Mouse (Mus musculus) CH12.LX (cell line): ENCODE measurements around the gene Add1. TPM values are rescaled to one million over a fixed set of nuclear protein-coding genes. Genes with fewer than 3 reads are reported as not detected.

Experiments used
- DNase-seq: peaks from one replicate; pipeline ENCODE4 v3.0.0-alpha.2; 2013; ENCODE audit errors: extremely low read depth
- H3K27ac ChIP-seq: 2 replicates; pipeline ENCODE4 v1.5.1; 2012; ENCODE audit warnings: low read depth, mild to moderate bottlenecking, control low read depth, moderate library complexity; ENCODE audit not compliant: insufficient read depth
- H3K27me3 ChIP-seq: replicated peaks from 2 replicates; pipeline ENCODE3; 2012; ENCODE audit warnings: inconsistent platforms
- H3K36me3 ChIP-seq, 2 experiments: replicated peaks in 1 of 2; 2 replicates each; pipeline versions ENCODE3 to v1.6.1; 2012; ENCODE audit warnings: inconsistent platforms in 1 of 2, low read length in 1 of 2, mild to moderate bottlenecking in 1 of 2, mixed read lengths in 1 of 2, moderate library complexity in 1 of 2; ENCODE audit not compliant: control insufficient read depth in 1 of 2, insufficient read depth in 1 of 2
- H3K4me1 ChIP-seq, 2 experiments: 2 replicates each; pipeline ENCODE4 v1.6.1; 2012; ENCODE audit warnings: inconsistent platforms in 1 of 2, moderate library complexity in 1 of 2; ENCODE audit not compliant: insufficient read depth in 2 of 2, control insufficient read depth in 1 of 2
- H3K4me2 ChIP-seq: 2 replicates; pipeline ENCODE4 v1.6.1; 2012; ENCODE audit warnings: low read depth, mild to moderate bottlenecking, control low read depth; ENCODE audit not compliant: poor library complexity, insufficient read depth, severe bottlenecking
- H3K4me3 ChIP-seq, 3 experiments: fragments of 150-350 bp in 1 of 3; sonication (generic) in 1 of 3; replicated peaks in 1 of 3; 2 replicates each; pipeline versions ENCODE3 to v1.5.1; 2011 to 2012; ENCODE audit warnings: low read depth in 2 of 3, low read length in 2 of 3, mild to moderate bottlenecking in 2 of 3, moderate library complexity in 2 of 3, control low read depth in 1 of 3, improper control_type of control experiment in 1 of 3, inconsistent platforms in 1 of 3, mixed read lengths in 1 of 3; ENCODE audit not compliant: poor library complexity in 1 of 3
- H3K79me2 ChIP-seq: replicated peaks from 2 replicates; pipeline ENCODE4 v1.6.1; 2012; ENCODE audit warnings: mild to moderate bottlenecking, moderate library complexity; ENCODE audit not compliant: control insufficient read depth, poor library complexity, insufficient read depth, severe bottlenecking; ENCODE audit errors: extremely low read depth
- H3K9ac ChIP-seq: 2 replicates; pipeline ENCODE4 v1.6.1; 2012; ENCODE audit warnings: low read depth, mild to moderate bottlenecking, control low read depth, moderate library complexity; ENCODE audit not compliant: insufficient read depth
- H3K9me3 ChIP-seq: replicated peaks from 2 replicates; pipeline ENCODE3; 2012; ENCODE audit warnings: low read length, inconsistent platforms, mixed read lengths
- BHLHE40 ChIP-seq: IDR thresholded peaks from 2 replicates; pipeline ENCODE4 v1.6.1; 2011; ENCODE audit warnings: mild to moderate bottlenecking, low read depth, low read length, improper control_type of control experiment
- CHD1 ChIP-seq: IDR thresholded peaks from 2 replicates; pipeline ENCODE4 v1.6.1; 2012; ENCODE audit warnings: low read depth, low read length, improper control_type of control experiment, inconsistent platforms
- CHD2 ChIP-seq: IDR thresholded peaks from 2 replicates; pipeline ENCODE4 v1.6.1; 2011; ENCODE audit warnings: low read length, improper control_type of control experiment
- E2F4 ChIP-seq: IDR thresholded peaks from 2 replicates; pipeline ENCODE4 v1.6.1; 2011; ENCODE audit warnings: low read depth, low read length, improper control_type of control experiment; ENCODE audit not compliant: insufficient replicate concordance
- EP300 ChIP-seq: IDR thresholded peaks from 2 replicates; pipeline ENCODE4 v1.6.1; 2011; ENCODE audit warnings: low read length, improper control_type of control experiment
- ETS1 ChIP-seq: conservative IDR thresholded peaks from 2 replicates; pipeline ENCODE4 v1.6.1; 2012; ENCODE audit warnings: low read depth, mild to moderate bottlenecking, inconsistent platforms, low read length, improper control_type of control experiment, moderate library complexity
- GABPA ChIP-seq: IDR thresholded peaks from 2 replicates; pipeline ENCODE4 v1.6.1; 2012; ENCODE audit warnings: low read depth, low read length, improper control_type of control experiment, inconsistent platforms; ENCODE audit not compliant: insufficient replicate concordance
- HCFC1 ChIP-seq: IDR thresholded peaks from 2 replicates; pipeline ENCODE4 v1.6.1; 2012; ENCODE audit warnings: low read depth, mild to moderate bottlenecking, inconsistent platforms, low read length, improper control_type of control experiment
- IRF4 ChIP-seq: IDR thresholded peaks from 2 replicates; pipeline ENCODE4 v1.6.1; 2014; ENCODE audit warnings: low read depth, mild to moderate bottlenecking, inconsistent platforms, low read length, improper control_type of control experiment
- JUN ChIP-seq: IDR thresholded peaks from 2 replicates; pipeline ENCODE4 v1.6.1; 2011; ENCODE audit warnings: low read depth, mild to moderate bottlenecking, low read length, improper control_type of control experiment, moderate library complexity; ENCODE audit not compliant: insufficient read depth
- JUND ChIP-seq: conservative IDR thresholded peaks from 2 replicates; pipeline ENCODE4 v1.6.1; 2011; ENCODE audit warnings: low read depth, low read length, improper control_type of control experiment
- MAX ChIP-seq: IDR thresholded peaks from 2 replicates; pipeline ENCODE4 v1.6.1; 2011; ENCODE audit warnings: low read length, improper control_type of control experiment
- MAZ ChIP-seq: IDR thresholded peaks from 2 replicates; pipeline ENCODE4 v1.6.1; 2012; ENCODE audit warnings: low read depth, mild to moderate bottlenecking, inconsistent platforms, low read length, improper control_type of control experiment, moderate library complexity
- MEF2A ChIP-seq: IDR thresholded peaks from 2 replicates; pipeline ENCODE4 v1.6.1; 2014; ENCODE audit warnings: low read depth, mild to moderate bottlenecking, inconsistent platforms, low read length, improper control_type of control experiment, borderline replicate concordance
- MYC ChIP-seq: IDR thresholded peaks from 2 replicates; pipeline ENCODE4 v1.6.1; 2011; ENCODE audit warnings: low read depth, mild to moderate bottlenecking, improper control_type of control experiment, low read length
- PAX5 ChIP-seq: IDR thresholded peaks from 2 replicates; pipeline ENCODE4 v1.6.1; 2012; ENCODE audit warnings: low read length, inconsistent platforms, mixed read lengths
- POLR2A ChIP-seq: IDR thresholded peaks from 2 replicates; pipeline ENCODE4 v1.6.1; 2011; ENCODE audit warnings: low read depth, mild to moderate bottlenecking, improper control_type of control experiment, low read length
- POLR2AphosphoS2 ChIP-seq: IDR thresholded peaks from 2 replicates; pipeline ENCODE4 v1.6.1; 2011; ENCODE audit warnings: low read depth, low read length, improper control_type of control experiment
- RAD21 ChIP-seq: IDR thresholded peaks from 2 replicates; pipeline ENCODE4 v1.6.1; 2011; ENCODE audit warnings: low read depth, mild to moderate bottlenecking, low read length, improper control_type of control experiment, moderate library complexity
- SMC3 ChIP-seq: IDR thresholded peaks from 2 replicates; pipeline ENCODE4 v1.6.1; 2011; ENCODE audit warnings: low read depth, low read length, improper control_type of control experiment
- TBP ChIP-seq: conservative IDR thresholded peaks from 2 replicates; pipeline ENCODE4 v1.6.1; 2011; ENCODE audit warnings: low read depth, low read length, improper control_type of control experiment
- UBTF ChIP-seq: IDR thresholded peaks from 2 replicates; pipeline ENCODE4 v1.6.1; 2012; ENCODE audit warnings: low read depth, mild to moderate bottlenecking, inconsistent platforms, low read length, improper control_type of control experiment, moderate library complexity
- USF2 ChIP-seq: conservative IDR thresholded peaks from 2 replicates; pipeline ENCODE4 v1.6.1; 2011; ENCODE audit warnings: low read depth, low read length, improper control_type of control experiment
- ZC3H11A ChIP-seq: IDR thresholded peaks from 2 replicates; pipeline ENCODE4 v1.6.1; 2012; ENCODE audit warnings: low read depth, mild to moderate bottlenecking, inconsistent platforms, low read length, improper control_type of control experiment
- ZMIZ1 ChIP-seq: IDR thresholded peaks from 2 replicates; pipeline ENCODE4 v1.6.1; 2012; ENCODE audit warnings: low read depth, mild to moderate bottlenecking, inconsistent platforms, low read length, improper control_type of control experiment
- dilution Hi-C: fragments of 300-500 bp; cut with MboI; formaldehyde crosslinking; loops from 2 replicates; pipeline ENCODE4 v1.14.3; 2020; ENCODE audit warnings: low sequenced_read_pairs; ENCODE audit not compliant: extremely low pct_unique_long_range_greater_than_20kb, extremely low pct_ligation_motif_present
- in situ Hi-C: fragments of 300-500 bp; cut with MboI; formaldehyde crosslinking; loops from 3 replicates; pipeline ENCODE4 v1.14.3; 2019; ENCODE audit warnings: low sequenced_read_pairs, low pct_ligation_motif_present, low pct_unique_long_range_greater_than_20kb, mixed read lengths
- polyA plus RNA-seq: library from polyadenylated mRNA; unstranded; fragments of >175 nt; gene quantifications from 2 replicates; pipeline ENCODE4 v1.2.1, GENCODE M21; 2012; ENCODE audit warnings: low read depth; ENCODE audit not compliant: insufficient read length
- total RNA-seq, 2 experiments: library from RNA; depleted of rRNA; stranded (reverse); fragments of 300-350 nt in 1 of 2; fragments of >200 nt in 1 of 2; gene quantifications; 2 replicates each; pipeline ENCODE4 v1.2.3; 2012 to 2014

Gene Add1
- total and polyA plus RNA-seq, 3 experiments = 28.1 to 46.0 (median 45.0) TPM

DNA sequence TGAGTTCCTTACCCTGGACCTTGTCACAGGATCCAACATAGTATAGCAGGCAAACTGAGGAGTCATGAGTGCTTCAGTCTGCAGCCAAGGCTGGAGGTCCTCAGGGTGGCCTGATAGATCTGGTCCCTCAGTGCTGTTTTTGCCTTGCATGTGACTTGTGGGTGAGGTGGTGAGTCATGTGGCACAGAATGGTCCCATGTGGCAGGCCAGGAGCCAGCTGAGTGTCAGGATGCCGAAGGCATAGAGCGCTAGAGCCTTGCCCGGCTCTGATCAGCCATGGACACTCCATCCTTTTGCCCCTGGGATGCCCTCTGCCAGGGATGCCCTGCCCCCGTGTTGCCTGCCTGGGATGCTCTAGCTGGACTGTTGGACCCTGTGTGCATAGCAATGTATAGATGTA, 21.6 kb upstream of the Add1 start:
- H3K9me3 ChIP-seq = no peaks in the 10 kb centered on the region
- H3K27me3 ChIP-seq = no peaks in the 10 kb centered on the region
- H3K36me3 ChIP-seq = peaks cover 47 to 82% of the 10 kb centered on the region in 2 experiments
- H3K4me1 ChIP-seq = peaks cover 0 to 4% of the 10 kb centered on the region in 2 experiments; a peak in 1 of 4 replicates
- TF ChIP-seq PAX5 (no peak), CHD2 (no peak), EP300 (no peak), ZMIZ1 (no peak)
- dilution Hi-C loops = no loop called here
- no peak for DNase-seq
- in situ Hi-C loops = no loop called here
- no peaks in the 10 kb centered on the region for H3K79me2 ChIP-seq
- no peak overlapping the region for H3K27ac ChIP-seq
- no peak overlapping the region for H3K4me3 ChIP-seq
- H3K4me2 ChIP-seq = no peak overlapping the region
- H3K9ac ChIP-seq = no peak overlapping the region

GRCm38 (mm10) chr5:34563854-34564253, 9.6 kb upstream of the Add1 start:
- H3K9me3 ChIP-seq = no peaks in the 10 kb centered on the region
- in situ Hi-C loops (no loop called here), dilution Hi-C loops (no loop called here)
- no peak overlapping the region for H3K27ac ChIP-seq
- no peaks in the 10 kb centered on the region for H3K27me3 ChIP-seq
- no peaks in the 10 kb centered on the region for H3K79me2 ChIP-seq
- H3K36me3 ChIP-seq = peaks cover 38 to 62% of the 10 kb centered on the region in 2 experiments
- no peak overlapping the region for H3K4me2 ChIP-seq
- no peak overlapping the region for H3K4me3 ChIP-seq
- H3K9ac ChIP-seq = no peak overlapping the region
- no peak for DNase-seq
- TF ChIP-seq JUND (no peak), POLR2A (no peak), SMC3 (no peak), CHD2 (no peak), MYC (no peak), MEF2A (no peak), POLR2AphosphoS2 (no peak), RAD21 (no peak), UBTF (no peak), JUN (no peak), CHD1 (no peak), BHLHE40 (no peak), ETS1 (no peak)
- H3K4me1 ChIP-seq = peaks cover 2 to 4% of the 10 kb centered on the region in 2 experiments; a peak in 2 of 4 replicates

DNA sequence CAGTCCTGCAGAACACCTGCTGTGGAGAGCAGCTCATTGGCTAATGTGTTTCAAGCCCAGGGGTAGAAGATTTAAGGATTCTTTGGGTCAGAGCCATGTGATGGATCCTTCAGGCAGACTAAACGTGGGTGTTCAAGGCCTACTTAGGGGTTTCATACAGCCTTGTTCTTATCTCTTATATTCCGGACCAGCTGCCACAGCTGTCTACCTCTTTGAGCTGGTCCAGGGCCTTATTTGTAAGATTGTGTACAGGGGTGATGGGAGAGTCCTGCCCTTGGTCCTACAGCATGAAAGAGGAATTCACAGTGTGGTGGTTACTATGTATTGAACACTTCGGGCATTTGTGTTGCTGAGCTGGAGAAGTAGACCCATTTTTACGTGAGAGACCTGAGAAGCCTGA, 9.2 kb upstream of the Add1 start:
- in situ Hi-C loops (no loop called here), dilution Hi-C loops (no loop called here)
- Histone ChIP-seq H3K4me2 (no peak overlapping the region), H3K9me3 (no peaks in the 10 kb centered on the region), H3K79me2 (no peaks in the 10 kb centered on the region), H3K27me3 (no peaks in the 10 kb centered on the region), H3K4me3 (no peak overlapping the region), H3K9ac (no peak overlapping the region), H3K36me3 (peaks cover 33 to 57% of the 10 kb centered on the region in 2 experiments), H3K27ac (no peak overlapping the region), H3K4me1 (peaks cover 2 to 4% of the 10 kb centered on the region in 2 experiments; a peak in 2 of 4 replicates)
- TF ChIP-seq USF2 (no peak), CHD2 (no peak), MAZ (no peak), IRF4 (no peak), ZC3H11A (no peak), HCFC1 (no peak), MAX (no peak), ETS1 (no peak), TBP (no peak), EP300 (no peak), E2F4 (no peak), GABPA (no peak), PAX5 (no peak), CHD1 (no peak)
- no peak for DNase-seq
